Mouse (Mus musculus): ENCODE measurements around the gene Rmdn2.

- TF ChIP-seq CTCF (IDR thresholded peaks at IDR 0.05; ENCODE audit: control insufficient read depth, insufficient read depth, insufficient read length) (no peak), MYOG (IDR thresholded peaks at IDR 0.05; ENCODE audit: control insufficient read depth, extremely low read depth, insufficient read length) (no peak), MAX (IDR thresholded peaks at IDR 0.05) (peak; percentile 81), USF1 (IDR thresholded peaks at IDR 0.05; ENCODE audit: low read depth) (no peak), MYOD1 (IDR thresholded peaks at IDR 0.05; ENCODE audit: control insufficient read depth, insufficient read length, low read depth) (no peak)
These were observed 102.1 kb downstream of the Rmdn2 start for GRCm38 (mm10) chr17:79713643-79714367.
